Mouse (Mus musculus): ENCODE measurements around the gene Pgpep1l.
A peak's percentile ranks its signal among the peaks of the same experiment; 100 is the strongest.
"Not testable (repeated sequence)": the region's sequence is repeated elsewhere in the genome, so short reads cannot be mapped to it uniquely, and the experiment has no call there.

The Pgpep1l gene

DNA sequence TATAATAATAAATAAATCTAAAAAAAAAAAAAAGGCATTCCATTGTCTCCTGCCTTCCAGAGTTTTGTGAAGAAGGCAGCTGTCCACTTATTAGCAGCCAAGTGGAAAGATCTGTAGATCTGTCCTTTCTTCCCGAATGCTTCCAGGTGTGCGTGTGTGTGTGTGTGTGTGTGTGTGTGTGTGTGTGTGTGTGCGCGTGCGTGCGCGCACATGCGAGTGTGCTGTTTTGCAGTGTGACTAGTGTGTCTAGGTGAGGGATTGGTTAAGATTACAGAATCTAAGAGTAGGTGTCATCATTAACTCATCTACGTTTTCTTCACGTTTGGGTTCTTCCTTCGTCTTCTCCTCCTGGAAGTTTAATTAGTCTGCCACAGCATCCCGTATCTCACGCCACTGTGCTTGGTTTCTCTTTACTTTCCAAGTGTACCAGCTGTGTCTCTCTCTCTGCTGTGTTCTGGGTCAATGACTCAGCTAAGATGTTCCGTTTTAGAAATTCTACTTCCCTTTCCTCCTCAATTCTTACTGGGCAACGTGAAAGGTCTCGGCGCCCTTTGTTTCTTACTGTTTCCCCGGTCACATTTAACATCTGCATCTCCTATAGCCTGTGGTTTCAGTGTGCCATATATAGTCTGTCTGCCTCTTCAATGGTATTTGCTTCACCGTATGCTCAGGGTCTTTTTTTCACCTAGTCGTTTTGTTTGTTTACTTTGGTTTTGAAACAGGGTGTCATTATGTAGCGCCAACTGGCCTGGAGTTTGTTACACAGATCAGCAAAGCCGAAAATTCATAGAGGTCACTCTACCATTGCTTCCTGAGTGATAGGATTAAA lies 18.5 kb upstream of the Pgpep1l start:
- peak in 1 of 2 experiments; percentile 57 for DNase-seq (ENCODE audit: low spot score in 2 of 2)

DNA sequence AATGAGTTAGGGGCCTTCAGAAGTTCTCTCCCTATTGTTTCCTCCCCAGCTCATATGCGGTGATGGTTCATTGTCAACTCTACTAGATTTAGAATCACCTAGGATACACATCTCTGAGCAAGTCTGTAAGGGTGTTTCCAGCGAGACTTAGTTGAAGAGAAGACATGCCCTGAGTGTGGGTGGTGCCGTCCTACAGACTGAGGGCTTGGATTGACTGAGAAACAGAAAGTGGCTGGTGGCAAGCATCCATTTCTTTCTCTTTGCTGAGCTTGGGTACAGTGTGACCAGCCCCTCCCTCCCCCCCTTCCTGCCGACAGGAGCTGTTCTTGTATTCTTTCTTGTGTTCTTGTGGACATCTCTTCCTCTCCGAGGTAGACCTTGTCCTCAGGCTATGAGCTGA lies 17.3 kb upstream of the Pgpep1l start:
- DNase-seq (ENCODE audit: low spot score in 2 of 2): no peak

DNA sequence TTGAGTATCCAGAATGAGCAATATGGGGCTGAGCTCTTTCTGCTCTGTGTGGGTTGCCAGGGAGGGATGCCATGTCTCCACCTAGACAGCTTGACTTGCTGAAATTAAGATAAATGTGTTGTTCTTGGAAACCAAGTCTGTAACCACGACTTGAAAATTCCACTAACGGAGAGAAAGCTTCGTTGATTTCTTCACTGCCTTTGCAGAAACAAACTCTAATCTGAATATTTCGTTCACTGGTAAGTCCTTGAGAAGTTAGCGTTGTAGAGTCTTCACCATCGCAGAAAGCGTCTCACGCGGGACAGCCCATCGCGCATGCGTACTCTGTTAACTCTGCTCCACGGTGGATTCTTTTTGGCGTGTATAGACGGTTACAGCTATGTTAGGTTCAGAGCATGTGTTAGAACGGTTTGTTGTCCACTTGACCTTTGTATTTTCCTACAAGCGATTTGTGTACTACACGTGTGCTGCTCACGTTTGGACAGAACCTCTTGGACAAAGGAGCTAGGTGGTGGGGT lies 16.4 kb upstream of the Pgpep1l start:
- no peak for DNase-seq (ENCODE audit: low spot score in 2 of 2)

GRCm38 (mm10) chr7:68279481-68279880 lies 15.4 kb upstream of the Pgpep1l start:
- no peak for DNase-seq (ENCODE audit: low spot score in 2 of 2)

DNA sequence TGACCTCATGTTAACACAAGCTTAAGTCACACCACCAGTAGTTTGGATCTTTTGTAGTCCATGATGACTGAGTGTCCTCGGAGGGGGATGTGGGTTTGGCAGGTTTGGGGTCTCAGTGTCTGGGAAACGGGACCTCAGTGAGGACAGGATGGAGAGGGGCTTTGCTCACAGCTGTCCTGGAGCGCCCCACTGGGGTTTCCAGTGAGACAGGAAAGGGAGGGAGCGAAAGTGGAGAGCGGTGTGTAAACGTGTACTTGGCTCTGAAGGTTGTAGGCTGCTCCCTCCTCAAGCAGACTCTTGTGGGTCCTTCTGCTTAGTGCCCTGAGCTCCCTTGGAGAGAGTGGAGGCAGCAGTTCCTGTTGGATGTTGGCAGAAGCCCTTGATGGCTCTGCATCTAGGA lies 14.9 kb upstream of the Pgpep1l start:
- no peak for DNase-seq (ENCODE audit: low spot score in 2 of 2)

DNA sequence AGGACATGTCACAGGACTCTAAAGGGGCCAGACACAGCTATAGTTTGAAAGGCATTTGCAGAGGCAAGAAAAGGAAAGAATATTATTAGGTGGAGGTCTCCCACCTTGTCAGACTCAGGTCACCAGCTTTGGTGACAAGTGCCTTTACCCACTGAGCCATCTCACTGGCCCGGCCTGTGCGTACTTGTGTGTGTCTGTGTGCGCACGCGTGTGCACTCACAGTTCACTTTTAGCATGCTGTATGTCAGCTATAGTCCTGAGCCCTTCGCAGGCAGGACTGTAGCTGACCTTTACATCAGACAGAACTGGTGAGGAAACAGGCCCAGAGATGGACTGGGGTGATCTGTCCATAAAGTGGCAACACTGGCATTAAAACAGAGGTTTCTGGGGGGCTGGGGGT lies 14.4 kb upstream of the Pgpep1l start:
- no peak for DNase-seq (ENCODE audit: low spot score in 2 of 2)

GRCm38 (mm10) chr7:68277897-68278270 lies 13.9 kb upstream of the Pgpep1l start:
- DNase-seq (ENCODE audit: low spot score in 2 of 2): no peak

DNA sequence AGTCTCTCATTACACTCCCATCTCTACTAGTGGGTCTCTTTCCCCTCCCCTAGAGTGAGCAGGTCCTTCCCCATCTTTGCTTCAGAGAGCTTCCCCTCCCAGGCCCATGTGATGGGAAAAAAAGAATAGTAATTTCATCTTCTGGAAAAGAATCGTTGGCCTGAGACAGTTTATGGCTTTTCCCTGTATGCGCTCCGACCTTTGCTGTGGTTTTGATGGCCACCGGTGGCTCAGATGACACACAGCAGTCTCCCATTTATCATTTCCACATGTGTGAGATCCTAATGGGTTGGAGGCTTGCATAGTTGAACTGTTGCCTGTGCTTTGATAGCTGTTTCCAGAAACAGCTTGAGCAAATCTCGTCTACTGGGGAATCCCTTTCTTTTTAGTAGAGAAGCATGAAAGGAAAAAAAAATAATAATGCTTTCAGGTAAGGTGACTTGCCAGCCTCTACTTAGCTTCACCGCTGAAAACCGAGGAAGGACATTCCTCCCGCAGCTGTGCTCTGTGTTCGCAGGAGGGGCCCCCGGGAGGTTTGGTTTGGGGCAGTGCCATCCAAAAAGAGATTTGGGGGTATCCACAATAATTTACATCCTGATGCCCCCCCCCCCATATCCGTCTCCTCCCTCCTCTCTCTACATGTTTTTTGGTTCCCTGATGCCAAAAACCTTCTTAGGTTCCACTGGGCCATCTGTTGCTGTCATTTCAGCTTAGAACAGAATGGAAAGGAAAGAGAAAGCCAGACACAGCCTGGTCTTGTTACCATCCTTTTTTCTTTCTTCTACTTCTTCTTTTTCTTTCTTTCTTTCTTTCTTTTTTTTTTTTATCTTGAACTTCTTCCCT lies 13.2 kb upstream of the Pgpep1l start:
- no peak for DNase-seq (ENCODE audit: low spot score in 2 of 2)

DNA sequence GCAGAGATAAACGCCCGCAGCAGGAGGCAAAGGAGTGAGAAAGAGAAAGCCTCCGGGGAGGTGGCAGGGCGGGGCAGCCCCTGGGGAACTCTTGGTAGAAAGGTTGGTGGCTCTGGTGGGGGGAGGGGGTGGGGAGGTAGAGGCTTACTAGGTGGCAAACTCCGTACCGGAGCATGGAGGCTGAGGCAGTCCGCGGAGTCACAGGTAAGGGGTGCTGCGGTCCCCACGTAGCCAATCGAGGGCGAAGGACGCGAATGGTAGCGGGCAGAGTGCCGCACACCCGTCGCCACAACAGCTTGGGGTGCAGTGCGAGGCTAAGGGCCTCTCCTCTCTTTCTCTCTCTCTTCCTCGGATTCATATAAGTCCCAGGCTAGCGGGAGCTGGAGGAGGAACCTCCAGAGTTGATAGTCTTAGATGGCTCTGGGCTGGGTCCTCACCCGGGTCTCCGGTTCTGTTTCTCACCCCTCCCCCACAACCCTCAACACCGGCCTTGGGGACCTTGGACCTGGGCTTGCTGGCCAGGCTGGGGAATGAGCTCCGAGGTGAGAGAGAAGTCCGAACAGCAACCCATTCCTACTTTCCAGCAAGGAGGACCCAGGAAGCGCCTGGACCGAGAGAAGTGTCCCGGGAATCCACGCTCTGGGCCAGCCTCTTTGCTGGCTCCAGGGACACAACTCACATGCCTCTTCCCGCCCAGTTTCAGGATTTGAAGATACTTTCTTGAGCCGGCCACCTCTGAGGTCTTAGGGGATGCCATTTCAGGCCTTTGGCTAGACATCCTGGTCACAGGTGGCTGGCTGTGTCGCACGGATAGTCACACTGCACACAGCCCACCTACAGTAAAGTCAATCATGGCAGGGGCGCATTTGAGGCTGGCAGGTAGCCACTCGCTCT lies 12.1 kb upstream of the Pgpep1l start:
- DNase-seq (ENCODE audit: low spot score in 2 of 2): peak in 1 of 2 experiments; percentile 54

GRCm38 (mm10) chr7:68275445-68275837 lies 11.4 kb upstream of the Pgpep1l start:
- DNase-seq (ENCODE audit: low spot score in 2 of 2): not testable (repeated sequence)

DNA sequence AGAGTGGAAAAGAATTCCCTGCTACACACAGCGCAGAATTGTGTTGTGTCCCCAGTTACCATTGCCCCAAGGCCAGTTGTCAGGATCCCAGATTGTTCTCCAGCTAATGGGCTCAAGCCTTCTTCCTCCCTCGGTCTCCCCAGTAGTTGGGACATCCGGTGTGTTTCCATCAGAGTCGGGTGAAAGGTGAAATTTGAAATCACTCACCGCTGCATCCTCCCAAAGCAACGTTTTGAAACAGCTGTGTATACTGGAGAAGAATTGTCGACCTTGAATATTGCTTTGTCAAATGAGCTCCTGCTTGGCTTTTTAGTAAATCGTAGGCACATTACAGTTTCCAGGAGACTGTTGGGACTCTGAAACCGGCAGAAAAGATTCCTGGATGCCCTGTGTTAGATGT lies 10.9 kb upstream of the Pgpep1l start:
- no peak for DNase-seq (ENCODE audit: low spot score in 2 of 2)

GRCm38 (mm10) chr7:68274218-68274617 lies 10.2 kb upstream of the Pgpep1l start:
- no peak for DNase-seq (ENCODE audit: low spot score in 2 of 2)

- DNase-seq (ENCODE audit: low spot score in 2 of 2): no peak
Measured at GRCm38 (mm10) chr7:68273515-68273914, 9.5 kb upstream of the Pgpep1l start, which contains the start of gene Fam169b. Fam169b (plus strand) TSS chr7:68273839.

GRCm38 (mm10) chr7:68272607-68273006 lies 8.6 kb upstream of the Pgpep1l start:
- DNase-seq (ENCODE audit: low spot score in 2 of 2): no peak

DNA sequence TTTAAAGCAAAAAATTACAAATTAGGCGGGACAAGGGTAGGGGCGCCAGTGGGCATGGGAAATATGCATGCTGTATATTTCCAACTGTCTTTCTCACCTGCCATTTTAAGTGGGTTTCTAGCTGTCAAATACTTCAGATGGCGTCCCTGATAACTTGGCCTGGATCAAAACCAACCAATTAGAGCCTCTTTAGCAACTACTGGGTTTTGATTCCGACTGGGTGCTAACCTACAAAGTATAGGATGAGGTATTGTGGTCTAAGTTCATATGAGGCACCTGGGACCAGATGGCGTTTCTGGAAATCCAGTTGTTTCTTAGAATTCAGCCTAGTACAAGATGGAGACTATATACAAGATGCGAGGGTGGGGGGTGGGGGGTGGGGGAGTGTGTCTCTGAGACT lies 7.8 kb upstream of the Pgpep1l start:
- DNase-seq (ENCODE audit: low spot score in 2 of 2): no peak

- DNase-seq (ENCODE audit: low spot score in 2 of 2): no peak
Measured at GRCm38 (mm10) chr7:68270551-68270950, 6.5 kb upstream of the Pgpep1l start.

- no peak for DNase-seq (ENCODE audit: low spot score in 2 of 2)
Measured at GRCm38 (mm10) chr7:68266691-68267090, 2.7 kb upstream of the Pgpep1l start.

GRCm38 (mm10) chr7:68265391-68265790 lies 1.4 kb upstream of the Pgpep1l start:
- no peak for DNase-seq (ENCODE audit: low spot score in 2 of 2)

GRCm38 (mm10) chr7:68264531-68264930 lies 498 bp upstream of the Pgpep1l start:
- DNase-seq (ENCODE audit: low spot score in 2 of 2): peak in 1 of 2 experiments; percentile 63

DNA sequence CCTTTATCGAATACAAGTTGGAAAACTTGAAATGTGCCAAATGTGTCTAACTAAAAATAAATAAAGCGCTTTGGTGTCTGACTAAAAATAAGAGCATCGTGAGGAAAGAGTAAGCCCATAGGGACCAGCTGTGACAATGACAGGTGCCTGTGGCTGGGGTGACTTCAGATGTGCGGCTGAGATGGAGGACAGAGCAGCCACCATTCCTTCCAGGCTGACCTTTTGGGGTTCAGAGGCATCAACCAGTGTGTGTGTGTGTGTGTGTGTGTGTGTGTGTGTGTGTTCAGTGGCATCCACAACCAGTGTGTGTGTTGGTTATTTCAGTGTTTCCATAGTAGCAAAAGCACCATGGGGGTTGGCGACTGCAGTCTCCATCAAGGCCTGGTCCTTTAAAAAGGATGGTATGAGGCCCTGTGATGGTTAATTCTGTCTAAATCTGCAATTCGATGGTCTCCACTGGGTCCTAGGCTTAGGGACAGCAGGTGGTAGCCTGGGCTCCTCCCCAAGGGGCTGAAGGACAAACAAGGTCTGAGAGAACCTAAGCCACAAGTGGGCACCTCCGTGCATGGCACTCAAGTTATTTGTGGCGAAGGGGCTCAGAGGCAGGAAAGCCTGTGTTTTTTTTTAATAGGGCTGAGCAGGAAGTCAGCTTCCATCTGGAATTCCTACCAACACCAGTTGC lies 546 bp downstream of the Pgpep1l start:
- no peak for DNase-seq (ENCODE audit: low spot score in 2 of 2)

DNA sequence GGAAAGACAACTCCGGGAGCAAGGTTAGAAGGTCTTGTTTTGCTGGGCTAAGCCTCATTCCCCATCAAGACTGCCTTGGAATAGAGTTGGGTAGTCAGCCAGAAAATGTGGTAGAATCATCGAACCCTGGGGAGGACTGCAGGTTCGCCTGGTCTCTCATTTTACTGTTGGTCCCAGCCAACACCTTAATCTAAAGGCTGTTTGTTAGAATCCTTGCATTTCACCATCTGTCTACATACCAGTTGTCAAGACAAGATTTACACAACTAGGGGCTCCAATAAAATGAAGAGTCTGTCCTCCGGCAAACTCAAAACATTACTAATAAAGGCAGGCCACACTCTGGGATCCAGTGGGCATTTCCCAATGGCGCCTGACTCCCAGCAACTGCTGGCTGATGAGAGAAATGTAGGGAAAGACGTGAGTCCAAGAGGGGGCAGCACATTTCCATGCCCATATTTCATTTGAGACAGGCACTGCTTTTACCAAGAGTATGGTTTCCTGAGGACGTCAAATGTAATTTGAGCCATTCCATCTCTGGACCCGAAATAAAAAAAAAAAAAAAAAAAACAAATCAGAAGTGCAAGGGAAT lies 1.3 kb downstream of the Pgpep1l start:
- DNase-seq (ENCODE audit: low spot score in 2 of 2): no peak

All from natural killer cell, adult 2 months (primary cell).